Mouse (Mus musculus) hindbrain, embryonic 10.5 days (tissue): ENCODE data around the gene Gzmm. TPM values are rescaled to one million over a fixed set of nuclear protein-coding genes. Genes with fewer than 3 reads are reported as not detected.

ENCODE experiments used
- DNase-seq: peaks from one replicate; pipeline ENCODE4 v3.0.0-alpha.2; 2017; ENCODE audit warnings: low spot score
- H3K27ac ChIP-seq: fragments of 300-500 bp; sonication (generic); 2 replicates; pipeline ENCODE4 v1.5.1; 2016; ENCODE audit warnings: mild to moderate bottlenecking, moderate library complexity
- H3K27me3 ChIP-seq: fragments of 300-500 bp; sonication (generic); 2 replicates; pipeline ENCODE4 v1.6.1; 2016; ENCODE audit warnings: mild to moderate bottlenecking; ENCODE audit not compliant: poor library complexity, insufficient read depth, severe bottlenecking
- H3K36me3 ChIP-seq: fragments of 300-500 bp; sonication (generic); 2 replicates; pipeline ENCODE4 v1.6.1; 2016; ENCODE audit warnings: mild to moderate bottlenecking, moderate library complexity
- H3K4me1 ChIP-seq: fragments of 300-500 bp; sonication (generic); replicated peaks from 2 replicates; pipeline ENCODE4 v1.6.1; 2016; ENCODE audit warnings: mild to moderate bottlenecking
- H3K4me3 ChIP-seq: fragments of 300-500 bp; sonication (generic); 2 replicates; pipeline ENCODE4 v1.5.1; 2016; ENCODE audit warnings: mild to moderate bottlenecking, moderate library complexity
- H3K9me3 ChIP-seq: fragments of 300-500 bp; sonication (generic); 2 replicates; pipeline ENCODE4 v1.6.1; 2016; ENCODE audit warnings: mild to moderate bottlenecking, moderate library complexity
- WGBS: fragments of 180-500 bp; shearing (Covaris S2); methylation state at CpG from one replicate; pipeline ENCODE4 v1.1.7; 2016; 5-methylcytosine and 5-hydroxymethylcytosine counted together
- polyA plus RNA-seq: library from polyadenylated mRNA; unstranded; fragments of >200 nt; fragmentation: Nextera tagmentation; extraction: Ambion mirVana; gene quantifications from 2 replicates; pipeline ENCODE4 v1.2.1, GENCODE M21; 2016

Gzmm gene
- polyA plus RNA-seq, 1 experiment from 2014 or later, result 0.75 TPM

- H3K36me3 ChIP-seq, result peaks cover 69% of the 10 kb centered on the region
- H3K4me1 ChIP-seq, result peaks cover 46% of the 10 kb centered on the region
- H3K27ac ChIP-seq, result no peak overlapping the region
- H3K27me3 ChIP-seq, result no peaks in the 10 kb centered on the region
- no peaks in the 10 kb centered on the region for H3K9me3 ChIP-seq
- H3K4me3 ChIP-seq, result peak overlapping the region; percentile 87; the same call in 1 of the 2 replicates
- no peak for DNase-seq
- WGBS, result 76% methylated on average over 4 of the region's 4 CpGs
Measured at GRCm38 (mm10) chr10:79707759-79708158, 18.9 kb downstream of the Gzmm start.

- 92% methylated on average over 21 of the region's 21 CpGs for WGBS
- Histone ChIP-seq H3K9me3 (no peaks in the 10 kb centered on the region), H3K36me3 (peaks cover 69% of the 10 kb centered on the region), H3K27ac (no peak overlapping the region), H3K4me3 (peak overlapping the region; percentile 14; the same call in 1 of the 2 replicates), H3K4me1 (peaks cover 49% of the 10 kb centered on the region), H3K27me3 (no peaks in the 10 kb centered on the region)
- DNase-seq, result no peak
Measured at GRCm38 (mm10) chr10:79708668-79709067, 19.8 kb downstream of the Gzmm start.

- 78% methylated on average over 7 of the region's 7 CpGs for WGBS
- DNase-seq, result no peak
- Histone ChIP-seq H3K27me3 (peaks cover 5% of the 10 kb centered on the region; the same call in 1 of the 2 replicates), H3K9me3 (no peaks in the 10 kb centered on the region), H3K4me1 (peaks cover 43% of the 10 kb centered on the region), H3K36me3 (peaks cover 69% of the 10 kb centered on the region), H3K4me3 (peak overlapping the region; percentile 14; the same call in 1 of the 2 replicates), H3K27ac (0 out of 2 replicates have a peak overlapping the region, but pooled peaks have one; percentile 16)
Measured at GRCm38 (mm10) chr10:79709307-79709706, 20.5 kb downstream of the Gzmm start.

- H3K4me3 ChIP-seq, result no peak overlapping the region
- DNase-seq, result no peak
- H3K27me3 ChIP-seq, result peaks cover 32% of the 10 kb centered on the region
- peaks cover 56% of the 10 kb centered on the region for H3K36me3 ChIP-seq
- no peak overlapping the region for H3K27ac ChIP-seq
- H3K4me1 ChIP-seq, result peaks cover 30% of the 10 kb centered on the region
- 95% methylated on average over 1 of the region's 1 CpGs for WGBS
- no peaks in the 10 kb centered on the region for H3K9me3 ChIP-seq
Measured at GRCm38 (mm10) chr10:79712029-79712428, 23.2 kb downstream of the Gzmm start.

GRCm38 (mm10) chr10:79712499-79713126 lies 23.8 kb downstream of the Gzmm start:
- H3K36me3 ChIP-seq, result peaks cover 50% of the 10 kb centered on the region
- H3K27ac ChIP-seq, result no peak overlapping the region
- WGBS, result 13% methylated on average over 6 of the region's 6 CpGs
- H3K4me3 ChIP-seq, result no peak overlapping the region
- peak; percentile 81 for DNase-seq
- H3K9me3 ChIP-seq, result no peaks in the 10 kb centered on the region
- peaks cover 38% of the 10 kb centered on the region for H3K27me3 ChIP-seq
- peaks cover 30% of the 10 kb centered on the region for H3K4me1 ChIP-seq

- no peak for DNase-seq
- no peaks in the 10 kb centered on the region for H3K9me3 ChIP-seq
- H3K36me3 ChIP-seq, result peaks cover 45% of the 10 kb centered on the region
- H3K4me3 ChIP-seq, result no peak overlapping the region
- no peak overlapping the region for H3K27ac ChIP-seq
- WGBS, result 47% methylated on average over 1 of the region's 1 CpGs
- H3K27me3 ChIP-seq, result peaks cover 44% of the 10 kb centered on the region
- peaks cover 30% of the 10 kb centered on the region for H3K4me1 ChIP-seq
Measured at GRCm38 (mm10) chr10:79713163-79713562, 24.3 kb downstream of the Gzmm start.

GRCm38 (mm10) chr10:79714996-79715395 lies 26.2 kb downstream of the Gzmm start:
- Histone ChIP-seq H3K4me3 (no peak overlapping the region), H3K27ac (no peak overlapping the region), H3K9me3 (no peaks in the 10 kb centered on the region), H3K27me3 (peaks cover 62% of the 10 kb centered on the region), H3K4me1 (peaks cover 25% of the 10 kb centered on the region), H3K36me3 (peaks cover 27% of the 10 kb centered on the region)
- DNase-seq, result no peak
- WGBS, result 65% methylated on average over 4 of the region's 4 CpGs

- H3K27me3 ChIP-seq, result peaks cover 64% of the 10 kb centered on the region
- H3K27ac ChIP-seq, result peak within 1 kb of the TSS; percentile 64
- H3K9me3 ChIP-seq, result no peaks in the 10 kb centered on the region
- peaks cover 25% of the 10 kb centered on the region for H3K4me1 ChIP-seq
- H3K4me3 ChIP-seq, result peak within 1 kb of the TSS; percentile 68
- DNase-seq, result no peak
- WGBS, result 2% methylated on average over 84 of the region's 91 CpGs
- H3K36me3 ChIP-seq, result peaks cover 12% of the 10 kb centered on the region
Measured at GRCm38 (mm10) chr10:79716254-79716987, 27.6 kb downstream of the Gzmm start, which contains the start of gene Hcn2. Gene Hcn2, plus strand, starts transcription at chr10:79716634.

- under 1% methylated on average over 44 of the region's 44 CpGs for WGBS
- Histone ChIP-seq H3K4me1 (peaks cover 25% of the 10 kb centered on the region), H3K27me3 (peaks cover 64% of the 10 kb centered on the region), H3K9me3 (no peaks in the 10 kb centered on the region), H3K27ac (peak overlapping the region; percentile 64), H3K4me3 (peak overlapping the region; percentile 68), H3K36me3 (peaks cover 7% of the 10 kb centered on the region; the same call in 1 of the 2 replicates)
- no peak for DNase-seq
Measured at GRCm38 (mm10) chr10:79716988-79717355, 28.2 kb downstream of the Gzmm start.

- DNase-seq, result peak; percentile 76
Measured at GRCm38 (mm10) chr10:79717640-79718357, 29.0 kb downstream of the Gzmm start.

GRCm38 (mm10) chr10:79721089-79721488 lies 32.3 kb downstream of the Gzmm start:
- H3K27me3 ChIP-seq, result peaks cover 41% of the 10 kb centered on the region
- 60% methylated on average over 5 of the region's 5 CpGs for WGBS
- peaks cover 34% of the 10 kb centered on the region for H3K4me1 ChIP-seq

More at GRCm38 (mm10) chr10:79717640-79718357, 29.0 kb downstream of the Gzmm start:
- 6% methylated on average over 43 of the region's 43 CpGs for WGBS
- Histone ChIP-seq H3K36me3 (no peaks in the 10 kb centered on the region), H3K4me1 (peaks cover 28% of the 10 kb centered on the region), H3K4me3 (peak overlapping the region; percentile 68), H3K27me3 (peaks cover 64% of the 10 kb centered on the region), H3K27ac (no peak overlapping the region), H3K9me3 (no peaks in the 10 kb centered on the region)

GRCm38 (mm10) chr10:79723047-79723446 lies 34.2 kb downstream of the Gzmm start:
- Histone ChIP-seq H3K9me3 (0 out of 2 replicates have a peak, but pooled peaks cover 3% of the 10 kb centered on the region), H3K4me3 (no peak overlapping the region), H3K27me3 (peaks cover 22% of the 10 kb centered on the region), H3K27ac (no peak overlapping the region), H3K4me1 (peaks cover 21% of the 10 kb centered on the region), H3K36me3 (no peaks in the 10 kb centered on the region)
- 53% methylated on average over 6 of the region's 6 CpGs for WGBS
- no peak for DNase-seq

More at GRCm38 (mm10) chr10:79721089-79721488, 32.3 kb downstream of the Gzmm start:
- no peak for DNase-seq
- H3K27ac ChIP-seq, result no peak overlapping the region
- H3K36me3 ChIP-seq, result no peaks in the 10 kb centered on the region
- no peak overlapping the region for H3K4me3 ChIP-seq
- H3K9me3 ChIP-seq, result no peaks in the 10 kb centered on the region
